ENCODE assay signal across 15 mouse cellular contexts in the genomic region with DNA sequence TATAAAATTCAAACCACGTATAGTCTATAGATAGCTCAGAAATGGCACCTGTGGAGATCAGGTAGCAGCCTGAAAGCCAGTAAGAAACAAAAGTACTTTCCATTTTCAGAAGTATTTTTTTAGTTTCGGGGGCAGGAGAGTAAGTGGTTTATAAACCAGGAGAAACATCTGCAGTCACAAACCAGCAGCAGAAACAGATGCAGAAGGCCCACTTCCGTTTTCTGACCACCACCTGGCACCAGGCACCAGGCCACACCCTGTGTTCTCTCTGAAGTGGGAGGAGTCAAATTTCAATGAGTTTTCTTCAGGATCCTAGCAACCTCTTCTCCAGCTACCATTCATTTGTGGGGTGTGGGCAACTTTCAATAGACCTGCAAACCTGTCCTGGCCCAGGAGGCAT. TPM values are rescaled to one million over a fixed set of nuclear protein-coding genes. Genes with fewer than 3 reads are reported as not detected.
DNase-seq lines count a peak whose midpoint lies in the region; ATAC-seq and TF ChIP-seq lines count a peak whose summit lies in the region.
"Had no signal": no experiment of that assay in that cellular context is flagged by ENCODE, and none has a peak within 500 bp of the region (broad histone marks: within the 10 kb centered on the region; RNA-seq: fewer than 3 reads in every experiment).

No protein-coding gene starts in this region.

- H3K36me3 ChIP-seq in spleen, adult 2 months (ENCODE audit: control insufficient read depth, insufficient read depth, low read length) = no peaks in the 10 kb centered on the region
- H3K36me3 ChIP-seq in heart, embryonic 11.5 days (ENCODE audit: control insufficient read depth, insufficient read depth, low read length) = no peaks in the 10 kb centered on the region

- H3K27ac ChIP-seq in spleen, adult 2 months (ENCODE audit: insufficient read depth, low read length) = peak overlapping the region; percentile 60
- no peak overlapping the region for H3K27ac ChIP-seq in heart, embryonic 11.5 days (ENCODE audit: low read depth, low read length)

- WGBS in spleen, adult 2 months = 4% methylated on average over 3 of the region's 3 CpGs
- 73% methylated on average over 3 of the region's 3 CpGs for WGBS in heart, embryonic 11.5 days (ENCODE audit: insufficient replicate concordance)

- no peak for TF ChIP-seq CTCF in spleen, adult 2 months (IDR thresholded peaks at IDR 0.05; ENCODE audit: extremely low read depth, insufficient read depth, insufficient read length, insufficient replicate concordance)

- H3K9me3 ChIP-seq in heart, embryonic 11.5 days (replicated peaks; ENCODE audit: control insufficient read depth, low read length) = no peaks in the 10 kb centered on the region

- DNase-seq in lung, postnatal 25 days (ENCODE audit: low spot score) = peak; percentile 40
- no peak for DNase-seq in lung, postnatal 14 days
- peak; percentile 22 for DNase-seq in induced T-regulatory cell, adult 2 months (ENCODE audit: low read depth)
- peak; percentile 63 to 71 for DNase-seq in spleen, adult 2 months (ENCODE audit: low read depth in 1 of 2, low spot score in 2 of 2)
- DNase-seq in thymus, postnatal 36 days = peak; percentile 45 to 63
- no peak for DNase-seq in adrenal gland, postnatal 4 days (ENCODE audit: low spot score in 2 of 2)
- DNase-seq in kidney, postnatal 14 days = no peak
- DNase-seq: adrenal gland, postnatal 25 days; cerebellum, adult 11 months; heart, postnatal 36 days; kidney, postnatal 10 days; layer of hippocampus, postnatal 36 days; liver had no signal

- H3K4me3 ChIP-seq in spleen, adult 2 months (ENCODE audit: extremely low read depth, insufficient read depth, insufficient read length) = no peak overlapping the region
- H3K4me3 ChIP-seq in heart, embryonic 11.5 days (ENCODE audit: low read depth, low read length) = no peak overlapping the region

- no peaks in the 10 kb centered on the region for H3K27me3 ChIP-seq in spleen, adult 2 months (ENCODE audit: control insufficient read depth, insufficient read depth, low read length)
- H3K27me3 ChIP-seq in heart, embryonic 11.5 days (ENCODE audit: control insufficient read depth, insufficient read depth, low read length) = no peaks in the 10 kb centered on the region

- no peak overlapping the region for H3K4me2 ChIP-seq in heart, embryonic 11.5 days

- TF ChIP-seq POLR2A in spleen, adult 2 months (IDR thresholded peaks at IDR 0.05; ENCODE audit: low read depth, low read length) = no peak

- H3K9ac ChIP-seq in heart, embryonic 11.5 days (ENCODE audit: low read depth, low read length) = no peak overlapping the region

- ATAC-seq in heart, embryonic 11.5 days (replicated peaks; ENCODE audit: insufficient number of reproducible peaks, low FRiP score, low TSS enrichment) = no peak
- ATAC-seq: intestine, embryonic 16.5 days had no signal

- peaks cover 29% of the 10 kb centered on the region for H3K4me1 ChIP-seq in spleen, adult 2 months (ENCODE audit: control insufficient read depth, insufficient read depth, insufficient read length)
- no peaks in the 10 kb centered on the region for H3K4me1 ChIP-seq in heart, embryonic 11.5 days (ENCODE audit: control insufficient read depth, insufficient read depth, low read length)

RNA-seq across cellular contexts. Expression of gene Mctp2, which starts 25.7 kb away (rescaled TPM):
- 3.4 and 4.4 TPM in 2 replicates for polyA plus RNA-seq in spleen, adult 2 months (2012; rRNA removed)
- total RNA-seq in adrenal gland, postnatal 4 days (2021) = 1 to 10 TPM; 2.8 to 3.0 TPM
- 0.31 and 0.64 TPM in 2 replicates for polyA plus RNA-seq in heart, embryonic 11.5 days (2014; fragmentation: Nextera tagmentation; extraction: Ambion mirVana)

Comparison
In these comparisons a context has a peak if more than half of its experiments do, and no peak if none do; other contexts are left out.
1. DNase-seq: peak in lung, postnatal 25 days (single experiment), induced T-regulatory cell, adult 2 months (single experiment), spleen, adult 2 months (2 of 2) and thymus, postnatal 36 days (2 of 2); none in lung, postnatal 14 days (single experiment), adrenal gland, postnatal 4 days (0 of 2) and kidney, postnatal 14 days (single experiment).